Mouse (Mus musculus): ENCODE results near the gene Id2. TPM values are rescaled to one million over a fixed set of nuclear protein-coding genes. Genes with fewer than 3 reads are reported as not detected.

Gene Id2
- polyA plus RNA-seq, 1 experiment = 130 TPM

DNA sequence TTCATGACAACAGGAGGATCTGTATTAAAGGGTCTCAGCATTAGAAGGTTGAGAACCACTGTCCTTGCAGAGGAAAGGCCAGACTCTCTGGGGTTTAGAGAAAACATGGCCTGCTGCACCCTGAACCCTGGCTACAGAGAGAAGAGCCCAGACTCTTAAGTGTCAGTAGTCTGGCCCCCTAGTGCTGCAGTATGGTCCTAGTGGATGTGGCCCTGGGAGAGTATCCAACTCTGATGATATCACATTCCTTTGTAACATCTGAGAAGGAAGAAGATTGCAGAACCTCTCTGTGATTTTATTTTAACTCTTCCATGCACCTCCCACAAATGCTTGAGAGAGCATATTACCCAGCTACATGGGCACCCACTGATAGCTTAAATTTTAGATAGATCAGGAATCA is 7.6 kb upstream of the Id2 start:
- no peak for DNase-seq (ENCODE audit: low read depth)
- TF ChIP-seq CTCF (IDR thresholded peaks at IDR 0.05; ENCODE audit: borderline replicate concordance, extremely low read depth, insufficient read depth, insufficient read length) (no peak), POLR2A (IDR thresholded peaks at IDR 0.05; ENCODE audit: borderline replicate concordance, extremely low read depth, insufficient read depth, insufficient read length, poor library complexity, severe bottlenecking) (no peak)

DNA sequence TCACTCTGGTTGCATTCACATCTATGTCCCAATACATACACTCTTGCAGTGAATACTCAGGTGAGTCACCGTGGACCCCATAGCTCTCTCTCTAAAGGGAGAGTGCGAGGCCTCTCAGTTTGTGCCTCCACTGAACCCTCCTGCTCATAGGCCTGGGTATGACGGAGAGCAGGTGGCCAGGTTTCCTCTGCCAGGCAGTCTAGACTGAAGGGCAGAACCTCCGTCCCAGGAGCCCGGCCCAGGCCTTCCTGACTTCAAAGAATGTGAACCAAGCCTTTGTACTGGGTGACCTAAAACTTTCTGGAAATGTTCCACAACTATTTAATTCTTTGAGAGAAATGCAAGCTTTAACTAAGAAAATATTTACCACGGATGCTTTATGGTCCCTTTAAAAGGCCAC is 7.0 kb upstream of the Id2 start:
- DNase-seq (ENCODE audit: low read depth) = no peak
- no peak for TF ChIP-seq CTCF (IDR thresholded peaks at IDR 0.05; ENCODE audit: borderline replicate concordance, extremely low read depth, insufficient read depth, insufficient read length)
- no peak for TF ChIP-seq POLR2A (IDR thresholded peaks at IDR 0.05; ENCODE audit: borderline replicate concordance, extremely low read depth, insufficient read depth, insufficient read length, poor library complexity, severe bottlenecking)

DNA sequence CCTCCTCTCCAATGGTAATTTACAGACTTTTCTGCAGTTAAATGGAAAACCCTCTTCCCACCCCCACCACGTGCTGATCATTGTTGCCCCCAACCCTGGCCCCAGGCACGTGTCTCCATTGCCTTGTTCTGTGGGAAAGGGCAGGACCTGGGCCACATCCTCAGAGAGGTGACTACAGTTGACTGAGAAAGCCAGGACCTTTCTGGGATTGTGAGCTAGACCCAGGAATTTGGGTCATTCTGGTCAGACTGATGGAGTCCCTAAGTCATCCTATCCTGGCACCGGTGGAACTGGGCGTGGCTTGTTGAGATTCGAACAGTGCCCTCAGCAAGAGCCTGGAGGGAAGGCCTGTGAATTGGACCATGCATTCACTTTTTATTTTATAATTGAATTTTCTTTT is 4.4 kb upstream of the Id2 start:
- no peak for DNase-seq (ENCODE audit: low read depth)
- TF ChIP-seq POLR2A (IDR thresholded peaks at IDR 0.05; ENCODE audit: borderline replicate concordance, extremely low read depth, insufficient read depth, insufficient read length, poor library complexity, severe bottlenecking) (no peak), CTCF (IDR thresholded peaks at IDR 0.05; ENCODE audit: borderline replicate concordance, extremely low read depth, insufficient read depth, insufficient read length) (no peak)

DNA sequence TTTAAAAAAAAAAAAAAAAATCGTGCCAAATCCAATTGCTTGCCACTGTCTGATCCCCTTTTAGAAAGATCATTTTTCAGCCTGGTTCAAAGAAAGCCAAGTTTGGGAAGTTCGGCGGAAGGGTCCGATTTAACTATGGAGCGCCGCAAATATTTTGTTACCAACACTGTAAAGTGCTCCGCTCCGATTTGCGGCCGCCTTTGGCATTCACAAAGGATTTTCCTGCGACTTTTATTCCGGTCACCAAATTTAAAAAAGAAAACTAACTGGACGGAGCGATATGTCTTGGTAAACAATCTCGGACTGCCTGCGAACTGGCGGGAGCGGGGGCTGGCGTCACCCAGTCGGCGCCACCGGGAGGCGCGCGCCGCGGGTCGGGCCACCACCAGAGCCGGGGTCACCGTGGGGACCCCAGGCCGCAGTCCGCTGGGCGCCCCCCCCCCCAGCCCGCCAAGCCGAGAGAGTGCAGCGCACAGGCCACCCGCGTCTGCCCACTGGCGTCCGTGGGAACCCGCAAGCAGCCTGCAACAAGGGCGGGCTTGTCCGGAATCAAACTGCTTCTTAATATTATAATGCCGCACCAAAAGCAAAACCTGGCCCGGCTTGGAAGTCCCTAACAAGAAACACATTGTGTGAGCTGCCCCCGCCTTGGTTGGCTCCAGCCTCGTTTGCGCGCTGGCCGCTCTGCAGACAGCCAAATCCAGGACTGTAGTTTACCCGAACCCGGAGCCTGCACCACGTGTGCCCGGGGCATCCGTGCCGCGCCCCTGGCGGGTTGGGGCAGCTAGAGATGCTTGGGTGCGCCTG is 3.7 kb upstream of the Id2 start:
- DNase-seq (ENCODE audit: low read depth) = peak; percentile 81
- TF ChIP-seq CTCF (IDR thresholded peaks at IDR 0.05; ENCODE audit: borderline replicate concordance, extremely low read depth, insufficient read depth, insufficient read length) (no peak), POLR2A (IDR thresholded peaks at IDR 0.05; ENCODE audit: borderline replicate concordance, extremely low read depth, insufficient read depth, insufficient read length, poor library complexity, severe bottlenecking) (no peak)

DNA sequence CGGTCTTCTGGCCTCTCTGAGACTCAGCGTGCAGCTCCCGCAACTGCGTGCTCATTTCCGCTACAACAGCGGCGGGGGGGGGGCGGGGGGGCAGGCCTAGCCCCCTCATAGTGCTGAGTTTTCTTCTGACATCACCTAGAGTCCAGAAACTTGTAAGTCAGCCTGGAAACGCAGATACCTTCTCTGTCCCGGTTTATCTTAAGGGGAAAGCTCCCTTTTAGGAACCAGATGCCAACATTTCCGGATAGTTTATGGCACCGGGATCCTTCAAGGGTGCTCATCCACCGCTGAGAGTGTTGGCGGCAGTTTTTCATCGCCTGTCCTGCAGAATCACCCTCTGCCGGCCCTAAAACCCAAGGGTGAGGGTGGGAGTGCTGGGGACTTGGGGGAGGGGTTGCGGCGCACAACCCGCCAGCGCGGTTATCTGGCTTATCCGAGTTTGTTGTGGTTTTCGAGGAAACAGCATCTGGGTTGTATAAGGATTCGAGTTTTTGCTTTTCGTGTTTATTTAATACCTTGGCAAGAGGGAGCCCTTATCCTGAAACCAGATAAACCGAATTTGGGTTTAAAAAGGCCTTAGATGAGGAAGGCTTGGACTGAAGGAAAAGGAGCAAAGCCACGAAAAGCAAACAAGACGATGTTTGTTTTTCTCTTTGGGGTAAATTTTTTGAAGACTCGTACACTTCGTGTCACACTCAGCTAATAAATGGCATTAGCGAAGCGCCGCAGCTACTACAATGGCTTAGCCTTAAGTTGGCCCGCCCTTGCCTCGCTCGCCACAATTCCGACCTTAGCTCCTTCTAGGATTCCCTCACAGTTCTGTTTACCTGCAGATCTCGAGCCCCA is 2.8 kb upstream of the Id2 start:
- no peak for TF ChIP-seq CTCF (IDR thresholded peaks at IDR 0.05; ENCODE audit: borderline replicate concordance, extremely low read depth, insufficient read depth, insufficient read length)
- TF ChIP-seq POLR2A (IDR thresholded peaks at IDR 0.05; ENCODE audit: borderline replicate concordance, extremely low read depth, insufficient read depth, insufficient read length, poor library complexity, severe bottlenecking) = no peak

DNA sequence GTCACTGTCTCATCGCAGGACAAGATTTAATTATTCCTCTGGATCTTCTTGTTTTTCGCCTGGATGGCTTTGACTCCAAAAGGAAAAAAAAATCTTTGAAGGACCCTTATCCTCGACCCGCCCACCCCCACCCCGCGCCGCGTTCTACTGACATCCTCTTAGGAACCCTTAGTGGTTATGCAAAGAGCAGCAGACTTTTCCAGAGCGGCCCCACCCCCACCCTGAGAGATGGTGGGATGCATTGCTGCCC is 2.3 kb upstream of the Id2 start:
- peak; percentile 86 for DNase-seq (ENCODE audit: low read depth)
- TF ChIP-seq POLR2A (IDR thresholded peaks at IDR 0.05; ENCODE audit: borderline replicate concordance, extremely low read depth, insufficient read depth, insufficient read length, poor library complexity, severe bottlenecking) = no peak
- no peak for TF ChIP-seq CTCF (IDR thresholded peaks at IDR 0.05; ENCODE audit: borderline replicate concordance, extremely low read depth, insufficient read depth, insufficient read length)

More for the DNA sequence above, 2.8 kb upstream of the Id2 start:
- peak; percentile 56 for DNase-seq (ENCODE audit: low read depth)

DNA sequence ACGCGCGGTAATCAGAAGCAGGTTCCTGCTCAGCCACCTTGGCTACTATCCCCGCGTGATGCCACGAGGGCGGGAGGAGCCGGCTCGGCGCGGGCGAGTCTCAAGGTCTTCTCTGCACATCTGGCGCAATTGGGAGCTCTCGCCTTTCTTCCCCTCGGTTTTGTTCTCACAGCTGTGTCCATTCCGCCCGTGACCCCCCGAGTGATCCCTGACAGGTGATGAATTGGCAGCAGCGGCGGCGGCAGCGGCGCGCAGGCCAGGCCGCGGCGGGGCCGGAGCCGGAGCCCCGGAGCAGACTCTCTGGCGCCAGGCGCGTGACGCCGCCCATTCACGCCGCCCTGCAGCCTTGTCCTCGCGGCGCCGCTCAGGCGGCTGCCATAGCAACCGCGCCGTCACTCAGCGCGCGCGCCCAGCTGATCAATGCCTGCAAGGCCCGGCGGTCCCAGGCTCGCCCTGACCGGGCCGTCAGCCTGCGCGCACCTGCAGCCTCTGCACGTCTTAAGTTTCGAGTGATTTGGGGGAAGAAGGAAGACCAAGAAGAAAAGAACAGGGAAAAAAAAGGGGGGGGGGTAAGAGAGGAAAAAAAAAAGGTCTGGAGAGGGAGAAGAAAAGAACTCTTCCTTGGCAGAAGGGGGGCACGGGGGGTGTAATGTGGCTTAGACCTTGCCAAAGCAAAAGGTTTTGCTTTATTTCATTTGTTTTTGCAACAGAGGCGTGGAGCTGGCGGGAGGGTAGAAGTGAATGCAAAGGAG is 1.8 kb upstream of the Id2 start:
- peak; percentile 97 for DNase-seq (ENCODE audit: low read depth)
- no peak for TF ChIP-seq CTCF (IDR thresholded peaks at IDR 0.05; ENCODE audit: borderline replicate concordance, extremely low read depth, insufficient read depth, insufficient read length)
- TF ChIP-seq POLR2A (IDR thresholded peaks at IDR 0.05; ENCODE audit: borderline replicate concordance, extremely low read depth, insufficient read depth, insufficient read length, poor library complexity, severe bottlenecking) = peak; percentile 73

DNA sequence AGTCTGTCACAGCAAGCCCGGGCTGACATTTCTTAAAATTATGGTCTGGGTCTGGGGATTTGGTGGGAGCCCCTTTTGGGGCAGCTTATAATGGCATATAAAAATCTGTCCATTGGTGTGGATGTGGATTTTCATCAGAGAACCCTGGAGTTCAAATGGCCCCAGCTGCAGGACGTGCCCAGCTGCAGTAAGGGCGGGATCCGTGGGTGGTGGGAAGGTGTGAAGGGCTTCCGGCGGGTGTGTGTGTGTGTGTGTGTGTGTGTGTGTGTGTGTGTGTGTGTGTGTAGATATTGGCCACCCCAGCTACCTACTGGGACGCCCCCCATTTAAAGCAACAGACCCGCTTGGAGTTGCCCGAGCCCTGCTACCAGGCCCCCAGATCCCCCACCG is 1.2 kb upstream of the Id2 start:
- no peak for TF ChIP-seq POLR2A (IDR thresholded peaks at IDR 0.05; ENCODE audit: borderline replicate concordance, extremely low read depth, insufficient read depth, insufficient read length, poor library complexity, severe bottlenecking)
- TF ChIP-seq CTCF (IDR thresholded peaks at IDR 0.05; ENCODE audit: borderline replicate concordance, extremely low read depth, insufficient read depth, insufficient read length) = no peak
- no peak for DNase-seq (ENCODE audit: low read depth)

DNA sequence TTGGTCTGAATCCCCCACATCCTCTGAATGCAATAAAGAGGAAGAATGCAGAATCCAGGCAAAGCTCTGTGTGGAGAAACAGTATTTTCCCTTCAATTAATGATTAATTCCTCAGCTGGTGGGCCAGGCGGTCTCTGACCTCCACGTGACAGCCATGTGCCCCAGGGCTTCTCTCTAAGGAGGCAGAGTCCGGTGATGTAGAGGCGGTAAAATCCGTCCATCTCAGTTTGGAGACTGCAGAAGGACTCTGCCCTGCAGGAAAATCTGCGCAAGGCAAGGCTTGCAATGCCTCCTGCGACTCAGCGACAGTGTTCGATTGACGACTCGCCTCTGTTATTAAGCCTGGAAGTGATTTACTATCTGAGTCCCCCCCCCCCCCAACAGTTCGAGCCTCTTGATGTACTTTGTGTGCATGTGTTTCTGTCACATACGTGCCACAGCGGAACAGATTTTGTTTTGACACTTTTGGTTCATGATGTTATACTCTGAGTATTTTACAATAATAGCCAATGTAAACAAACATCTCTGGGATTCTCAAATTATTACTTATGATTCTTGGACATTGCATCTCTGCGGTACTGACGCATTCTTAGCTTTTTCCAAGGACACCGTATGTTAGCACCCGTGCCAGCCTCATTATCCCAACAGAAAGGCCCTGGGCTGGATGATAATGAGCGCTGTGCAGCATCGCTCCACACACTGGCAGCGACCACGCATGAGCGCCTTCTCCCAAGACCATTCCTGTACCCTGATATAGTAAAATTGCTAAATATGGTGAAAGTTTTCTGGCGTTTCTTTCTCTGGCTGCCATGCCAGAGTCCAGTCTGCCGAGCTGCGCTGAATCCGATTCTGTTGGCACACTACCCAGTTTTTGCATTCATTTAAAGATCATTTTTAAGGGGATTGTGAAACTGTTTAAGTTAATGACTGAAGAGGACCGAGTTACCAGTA is 545 bp upstream of the Id2 start:
- TF ChIP-seq POLR2A (IDR thresholded peaks at IDR 0.05; ENCODE audit: borderline replicate concordance, extremely low read depth, insufficient read depth, insufficient read length, poor library complexity, severe bottlenecking) = no peak
- no peak for TF ChIP-seq CTCF (IDR thresholded peaks at IDR 0.05; ENCODE audit: borderline replicate concordance, extremely low read depth, insufficient read depth, insufficient read length)
- DNase-seq (ENCODE audit: low read depth) = peak; percentile 91

DNA sequence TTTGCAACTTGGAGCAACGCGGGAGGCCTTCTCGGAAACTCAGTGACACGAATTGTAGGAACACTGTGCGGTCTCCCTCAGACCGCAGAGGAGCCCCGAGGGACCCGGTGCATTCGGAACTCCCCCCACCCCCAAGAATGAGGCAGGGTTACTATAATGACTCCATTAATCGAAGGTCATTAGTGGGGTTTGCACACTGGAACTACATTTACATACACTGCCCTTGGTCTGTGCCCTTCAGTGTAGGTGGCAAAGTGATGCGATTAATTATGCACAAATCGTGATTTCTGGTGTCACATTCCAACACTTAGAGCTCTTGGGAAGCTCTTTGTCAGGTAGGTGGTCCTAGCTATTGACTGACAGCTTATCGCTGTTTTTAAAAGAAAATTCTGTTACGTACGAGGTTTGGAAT is 294 bp downstream of the Id2 start:
- no peak for TF ChIP-seq POLR2A (IDR thresholded peaks at IDR 0.05; ENCODE audit: borderline replicate concordance, extremely low read depth, insufficient read depth, insufficient read length, poor library complexity, severe bottlenecking)
- no peak for TF ChIP-seq CTCF (IDR thresholded peaks at IDR 0.05; ENCODE audit: borderline replicate concordance, extremely low read depth, insufficient read depth, insufficient read length)
- peak; percentile 53 for DNase-seq (ENCODE audit: low read depth)
